Mouse (Mus musculus): ENCODE data around the gene Rnf227. TPM values are rescaled to one million over a fixed set of nuclear protein-coding genes. Genes with fewer than 3 reads are reported as not detected.

Gene Rnf227
- polyA plus RNA-seq (2015; fragmentation: Nextera tagmentation; extraction: Ambion mirVana): 3.1 and 4.2 TPM in 2 replicates

DNA sequence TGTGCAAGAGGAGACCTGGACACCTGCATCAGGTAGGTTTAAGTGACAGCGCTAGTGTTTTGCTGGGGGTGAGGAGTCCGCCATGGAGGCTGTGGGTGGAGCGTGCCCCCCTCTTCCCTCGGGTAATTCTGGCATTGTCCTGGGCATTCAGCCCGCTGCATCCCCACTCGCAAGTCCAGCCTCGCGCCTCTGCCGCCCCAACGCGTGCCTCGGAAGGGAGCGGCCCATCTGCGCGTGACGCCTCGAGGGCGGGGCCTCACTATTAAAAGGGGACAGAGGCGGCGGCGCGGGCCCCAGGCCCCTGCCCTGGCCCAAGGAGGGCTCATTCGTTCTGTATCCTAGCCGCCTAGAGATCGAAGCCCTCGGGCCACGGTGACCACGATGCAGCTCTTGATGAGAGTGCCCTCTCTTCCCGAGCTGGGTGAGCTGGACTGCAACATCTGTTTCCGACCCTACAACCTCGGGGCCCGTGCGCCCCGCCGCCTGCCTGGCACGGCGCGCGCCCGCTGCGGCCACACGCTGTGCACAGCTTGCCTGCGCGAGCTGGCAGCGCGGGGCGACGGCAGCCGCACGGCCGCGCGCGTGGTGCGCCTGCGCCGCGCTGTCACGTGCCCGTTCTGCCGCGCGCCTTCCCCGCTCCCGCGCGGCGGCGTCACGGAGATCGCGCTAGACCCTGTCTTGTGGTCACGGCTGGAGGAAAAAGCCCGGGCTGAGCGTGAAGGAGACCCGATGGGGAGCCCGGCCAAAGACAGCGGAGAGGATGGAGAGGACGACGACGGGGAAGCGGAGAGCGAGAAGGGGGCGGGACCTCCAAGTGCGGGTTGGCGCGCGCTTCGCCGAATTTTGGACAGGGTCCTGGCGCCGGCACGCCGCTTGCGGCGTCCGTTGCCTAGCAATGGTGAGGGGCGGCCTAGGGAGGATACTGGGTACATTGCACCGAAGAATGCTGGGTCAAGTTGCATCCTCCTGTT is at the start of gene Rnf227:
TSS of gene Rnf227 (plus strand) at position 301 of the 971 bp plus-strand sequence.

DNA sequence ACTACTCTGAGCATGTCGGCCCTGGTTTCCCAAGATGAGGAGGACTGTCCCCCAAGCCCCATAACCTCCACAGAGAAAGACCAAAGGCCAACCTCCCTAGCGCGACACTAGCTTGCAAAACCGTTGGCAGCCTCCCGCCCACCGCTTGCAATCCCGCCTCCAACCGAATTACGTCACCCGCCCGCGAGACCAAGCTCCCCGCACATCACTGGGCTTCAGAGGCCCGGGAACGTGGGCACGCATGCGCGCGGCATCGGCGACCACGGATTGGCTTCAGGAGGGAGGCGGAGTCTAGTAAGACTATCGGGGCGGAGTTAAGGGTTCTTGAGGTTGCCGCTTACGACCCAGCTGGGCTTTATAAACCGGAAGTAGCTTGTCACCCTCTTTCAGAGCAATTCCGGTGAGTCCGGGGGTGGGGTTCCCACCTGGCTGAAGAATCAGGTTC is 16.6 kb upstream of the Rnf227 start, which contains the start of the genes Cntrob and Trappc1:
TSS of gene Cntrob (minus strand) at position 109 of the 445 bp plus-strand sequence.
TSS of gene Trappc1 (plus strand) at position 314 of the 445 bp plus-strand sequence.

DNA sequence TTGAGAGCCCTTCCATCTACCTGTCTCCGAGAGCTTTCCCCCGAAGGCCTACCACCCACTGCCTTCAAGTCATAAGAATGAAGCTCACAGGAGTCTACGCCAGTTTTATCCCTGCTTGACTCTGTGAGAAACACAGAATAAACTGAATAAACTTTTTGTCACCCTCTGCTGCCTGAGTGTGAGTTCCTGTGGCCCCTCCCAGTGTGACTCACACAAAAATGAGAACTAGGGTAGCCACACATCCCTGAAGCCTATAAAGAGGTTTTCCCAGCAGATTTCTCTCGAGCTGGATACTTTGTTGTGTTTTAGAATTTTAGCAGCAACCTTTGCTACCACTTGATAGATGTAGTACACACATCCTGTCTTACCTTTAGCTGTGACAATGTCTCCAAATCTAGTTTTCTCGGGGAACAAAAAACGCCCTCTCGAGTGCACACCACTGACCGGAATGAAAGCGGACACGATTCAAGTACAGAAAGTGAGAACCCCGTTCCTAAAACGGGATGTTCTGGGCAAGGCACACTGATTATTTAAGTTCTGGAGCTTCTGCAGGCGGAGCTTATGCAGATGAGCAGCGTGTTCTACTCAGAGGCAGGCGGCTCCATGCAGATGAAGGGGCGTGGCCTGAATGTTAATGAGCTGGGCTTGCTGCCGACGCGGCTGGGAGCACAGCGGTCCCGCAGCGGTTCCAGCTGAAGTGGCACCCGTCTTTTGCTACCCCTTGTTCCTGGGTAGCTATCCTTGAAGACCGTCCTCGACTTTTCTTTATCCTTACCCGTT is 14.4 kb upstream of the Rnf227 start, which contains the start of gene Kcnab3:
TSS of gene Kcnab3 (plus strand) at position 631 of the 780 bp plus-strand sequence.

DNA sequence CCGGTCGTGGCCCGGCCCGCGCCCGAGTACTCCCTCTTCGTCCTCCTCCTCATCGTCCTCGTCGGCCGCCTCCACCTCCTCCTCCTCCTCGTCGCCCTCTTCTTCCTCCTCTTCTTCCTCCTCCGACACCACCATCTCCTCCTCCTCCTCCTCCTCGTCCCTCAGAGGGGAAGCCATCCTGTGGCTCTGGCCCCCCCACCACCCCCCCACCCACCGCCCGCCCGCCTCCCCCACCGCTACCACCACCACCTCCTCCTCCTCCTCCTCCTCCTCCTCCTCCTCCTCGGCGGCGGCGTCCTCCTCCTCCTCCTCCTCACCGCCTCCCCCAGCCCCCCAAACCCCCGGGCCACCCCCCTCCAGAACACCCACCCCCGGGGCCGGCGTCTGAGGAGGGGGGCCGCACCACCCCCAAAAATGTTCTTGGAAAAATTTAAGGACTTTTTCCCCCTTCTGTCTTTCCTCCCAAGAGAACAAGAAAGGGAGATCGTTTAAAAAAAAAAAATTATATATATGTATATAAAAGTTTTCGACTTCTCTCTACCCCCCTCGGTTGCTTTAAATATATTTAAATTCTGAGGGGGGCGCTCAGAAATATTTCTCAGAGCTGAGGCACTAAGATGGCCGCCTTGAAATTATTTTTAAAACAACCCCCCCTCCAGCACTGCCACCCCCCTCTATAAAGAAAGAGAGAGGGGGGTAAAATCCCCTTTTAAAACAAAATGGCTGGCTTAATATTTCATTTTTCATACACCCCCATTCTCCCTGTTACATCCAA is 29.1 kb downstream of the Rnf227 start, which contains the start of gene Chd3:
TSS of gene Chd3 (minus strand) at position 192 of the 775 bp plus-strand sequence.

Other genes starting within 250 kb of the Rnf227 start
- gene Per1, start 245.2 kb upstream of the Rnf227 start, polyA plus RNA-seq (2015; fragmentation: Nextera tagmentation; extraction: Ambion mirVana): 4.2 and 7.6 TPM in 2 replicates
- gene Hes7, start 220.1 kb upstream of the Rnf227 start, polyA plus RNA-seq (2015; fragmentation: Nextera tagmentation; extraction: Ambion mirVana): 0.22 and 0.32 TPM in 2 replicates
- gene 9130213A22Rik, start 217.9 kb upstream of the Rnf227 start, polyA plus RNA-seq (2015; fragmentation: Nextera tagmentation; extraction: Ambion mirVana): 0.07 and 0.32 TPM in 2 replicates
- 0.25 and 0.79 TPM in 2 replicates for gene Aloxe3, start 214.6 kb upstream of the Rnf227 start, polyA plus RNA-seq (2015; fragmentation: Nextera tagmentation; extraction: Ambion mirVana)
- not detected in 2 replicates for gene Alox12b, start 183.5 kb upstream of the Rnf227 start, polyA plus RNA-seq (2015; fragmentation: Nextera tagmentation; extraction: Ambion mirVana)
- 0.12 and 0.61 TPM in 2 replicates for gene Alox8, start 142.6 kb upstream of the Rnf227 start, polyA plus RNA-seq (2015; fragmentation: Nextera tagmentation; extraction: Ambion mirVana)
- 0.01 and 0.07 TPM in 2 replicates for gene Gucy2e, start 103.4 kb upstream of the Rnf227 start, polyA plus RNA-seq (2015; fragmentation: Nextera tagmentation; extraction: Ambion mirVana)
- 10.3 and 12.8 TPM in 2 replicates for gene Cntrob, start 16.7 kb upstream of the Rnf227 start, polyA plus RNA-seq (2015; fragmentation: Nextera tagmentation; extraction: Ambion mirVana)
- 94.9 and 97.1 TPM in 2 replicates for gene Trappc1, start 16.5 kb upstream of the Rnf227 start, polyA plus RNA-seq (2015; fragmentation: Nextera tagmentation; extraction: Ambion mirVana)
- 0.30 and 0.55 TPM in 2 replicates for gene Kcnab3, start 14.2 kb upstream of the Rnf227 start, polyA plus RNA-seq (2015; fragmentation: Nextera tagmentation; extraction: Ambion mirVana)
- gene Chd3, start 28.9 kb downstream of the Rnf227 start, polyA plus RNA-seq (2015; fragmentation: Nextera tagmentation; extraction: Ambion mirVana): 9.3 and 10.9 TPM in 2 replicates
- 115 and 122 TPM in 2 replicates for gene Naa38, start 55.0 kb downstream of the Rnf227 start, polyA plus RNA-seq (2015; fragmentation: Nextera tagmentation; extraction: Ambion mirVana)
- 8.1 and 10.1 TPM in 2 replicates for gene Cyb5d1, start 55.2 kb downstream of the Rnf227 start, polyA plus RNA-seq (2015; fragmentation: Nextera tagmentation; extraction: Ambion mirVana)
- 25.2 and 29.9 TPM in 2 replicates for gene Tmem88, start 57.8 kb downstream of the Rnf227 start, polyA plus RNA-seq (2015; fragmentation: Nextera tagmentation; extraction: Ambion mirVana)
- 12.5 and 16.9 TPM in 2 replicates for gene Kdm6b, start 73.2 kb downstream of the Rnf227 start, polyA plus RNA-seq (2015; fragmentation: Nextera tagmentation; extraction: Ambion mirVana)
- gene Dnah2, start 208.6 kb downstream of the Rnf227 start, polyA plus RNA-seq (2015; fragmentation: Nextera tagmentation; extraction: Ambion mirVana): 0.06 and 0.21 TPM in 2 replicates
- 1.1 and 1.8 TPM in 2 replicates for gene Efnb3, start 219.7 kb downstream of the Rnf227 start, polyA plus RNA-seq (2015; fragmentation: Nextera tagmentation; extraction: Ambion mirVana)
- gene Wrap53, start 239.8 kb downstream of the Rnf227 start, polyA plus RNA-seq (2015; fragmentation: Nextera tagmentation; extraction: Ambion mirVana): 19.3 and 21.3 TPM in 2 replicates
- 80.6 and 88.9 TPM in 2 replicates for gene Trp53, start 239.9 kb downstream of the Rnf227 start, polyA plus RNA-seq (2015; fragmentation: Nextera tagmentation; extraction: Ambion mirVana)

Data from spleen, postnatal 0 days (tissue).